Mouse (Mus musculus): ENCODE measurements around the gene Lamp2. TPM values are rescaled to one million over a fixed set of nuclear protein-coding genes. Genes with fewer than 3 reads are reported as not detected.

Lamp2 gene
- polyA plus RNA-seq (2012; rRNA removed), result 46.5 and 56.8 TPM in 2 replicates

DNA sequence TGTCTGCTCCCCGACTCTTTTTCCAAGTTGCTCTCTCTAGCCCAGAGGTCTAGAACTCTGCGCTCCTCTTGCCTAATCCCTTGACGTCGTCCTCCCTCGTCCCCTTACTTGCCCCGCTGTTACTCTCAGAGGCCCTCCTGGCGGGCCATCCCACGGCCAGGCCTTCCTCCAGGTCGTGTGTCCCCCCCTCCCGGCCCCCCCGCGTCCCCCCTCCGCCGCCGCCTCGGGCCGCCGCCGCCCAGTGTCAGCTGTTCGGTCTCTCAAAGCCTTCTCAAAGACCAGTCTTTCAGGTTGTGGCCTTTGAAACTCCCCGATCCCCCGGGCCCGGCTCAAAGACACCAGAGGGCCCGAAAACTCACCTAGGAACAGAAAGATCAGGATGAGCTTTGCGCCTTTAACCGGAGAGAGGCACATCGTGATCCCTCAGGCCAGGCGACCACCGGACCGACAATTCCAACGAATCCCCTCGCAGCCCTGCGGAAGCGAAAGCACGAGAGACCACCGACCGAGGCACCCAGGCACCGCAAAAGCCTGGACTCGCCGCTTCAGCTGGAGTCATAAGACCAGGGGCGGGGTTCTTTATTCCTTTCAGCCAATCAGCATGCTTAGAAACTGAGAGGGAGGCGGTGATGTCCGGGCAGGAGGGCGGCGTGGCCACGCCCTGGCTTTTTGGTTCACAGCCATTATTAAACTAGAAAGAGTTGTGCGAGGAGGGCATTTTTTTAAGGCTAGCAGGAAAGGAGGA, at the start of gene Lamp2:
Gene Lamp2 (minus strand): TSS at position 565 of the 745 bp plus-strand sequence.

Other genes with a start within 250 kb of the Lamp2 start
- gene Tmem255a, start 204.0 kb downstream of the Lamp2 start, polyA plus RNA-seq (2012; rRNA removed), result 10.6 and 15.6 TPM in 2 replicates
- 1.0 TPM in 1 of 2 replicates, not detected in the other for gene Atp1b4, start 140.3 kb downstream of the Lamp2 start, polyA plus RNA-seq (2012; rRNA removed)
- gene Cul4b, start 119.7 kb upstream of the Lamp2 start, polyA plus RNA-seq (2012; rRNA removed), result 18.4 and 19.9 TPM in 2 replicates
- 115 and 118 TPM in 2 replicates for gene Mcts1, start 144.1 kb upstream of the Lamp2 start, polyA plus RNA-seq (2012; rRNA removed)
- 22.9 and 23.5 TPM in 2 replicates for gene C1galt1c1, start 178.6 kb upstream of the Lamp2 start, polyA plus RNA-seq (2012; rRNA removed)